Mouse (Mus musculus) bone marrow, adult 2 months (tissue): Measurements from ENCODE around the gene Wdr90. TPM values are rescaled to one million over a fixed set of nuclear protein-coding genes. Genes with fewer than 3 reads are reported as not detected.
"Not testable (repeated sequence)": the region's sequence is repeated elsewhere in the genome, so short reads cannot be mapped to it uniquely, and the experiment has no call there.

ENCODE experiments used
- H3K27ac ChIP-seq: fragments of 200-500 bp; 2 replicates; pipeline ENCODE4 v1.5.1; 2012; ENCODE audit warnings: low read depth, mild to moderate bottlenecking, control low read depth, inconsistent platforms, low read length; ENCODE audit not compliant: control insufficient read depth, poor library complexity, insufficient read depth
- H3K4me1 ChIP-seq: fragments of 200-500 bp; 2 replicates; pipeline ENCODE4 v1.6.1; 2011; ENCODE audit warnings: low read length; ENCODE audit not compliant: control insufficient read depth, insufficient read depth
- H3K4me3 ChIP-seq: fragments of 200-500 bp; replicated peaks from 2 replicates; pipeline ENCODE3; 2011; ENCODE audit warnings: mild to moderate bottlenecking, low read depth, low read length, control low read depth; ENCODE audit not compliant: control insufficient read depth
- CTCF ChIP-seq: fragments of 200-500 bp; IDR thresholded peaks from 2 replicates; pipeline ENCODE4 v1.5.1; 2011; ENCODE audit warnings: low read length, control low read depth; ENCODE audit not compliant: control insufficient read depth, insufficient read depth
- POLR2A ChIP-seq: fragments of 200-500 bp; IDR thresholded peaks from 2 replicates; pipeline ENCODE4 v1.6.1; 2011; ENCODE audit warnings: low read depth, mild to moderate bottlenecking, control low read depth, low read length, borderline replicate concordance; ENCODE audit not compliant: control insufficient read depth
- WGBS: fragments of 180-500 bp; shearing (Covaris S2); methylation state at CpG from one replicate; pipeline ENCODE4 v1.1.7; 2018; 5-methylcytosine and 5-hydroxymethylcytosine counted together
- polyA plus RNA-seq: library from polyadenylated mRNA; stranded (reverse); fragments of >200 nt; gene quantifications from 2 replicates; pipeline ENCODE4 v1.2.4, GENCODE M21; 2011; ENCODE audit warnings: low replicate concordance; ENCODE audit not compliant: missing spikeins, insufficient read depth, insufficient read length

Wdr90 gene
- polyA plus RNA-seq, 1 experiment: 62.0 TPM

DNA sequence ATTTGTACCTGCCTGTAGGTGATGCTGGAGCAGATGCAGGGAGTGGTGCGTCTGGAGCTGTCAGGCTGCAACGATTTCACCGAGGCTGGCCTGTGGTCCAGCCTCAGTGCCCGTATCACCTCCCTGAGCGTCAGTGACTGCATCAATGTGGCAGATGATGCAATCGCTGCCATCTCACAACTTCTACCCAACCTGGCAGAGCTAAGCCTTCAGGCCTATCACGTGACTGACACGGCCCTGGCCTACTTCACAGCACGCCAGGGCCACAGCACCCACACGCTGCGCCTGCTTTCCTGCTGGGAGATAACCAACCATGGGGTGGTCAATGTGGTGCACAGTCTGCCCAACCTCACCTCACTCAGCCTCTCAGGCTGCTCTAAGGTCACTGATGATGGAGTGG is 43.6 kb downstream of the Wdr90 start:
- no peaks in the 10 kb centered on the region for H3K4me1 ChIP-seq
- 68% methylated on average over 11 of the region's 11 CpGs for WGBS
- H3K27ac ChIP-seq: no peak overlapping the region
- TF ChIP-seq CTCF (no peak), POLR2A (no peak)
- no peak overlapping the region for H3K4me3 ChIP-seq

- no peak overlapping the region for H3K4me3 ChIP-seq
- 2% methylated on average over 20 of the region's 20 CpGs for WGBS
- no peak overlapping the region for H3K27ac ChIP-seq
- no peaks in the 10 kb centered on the region for H3K4me1 ChIP-seq
- TF ChIP-seq CTCF (peak; percentile 46; the same call in 1 of the 2 replicates), POLR2A (no peak)
Observed at GRCm38 (mm10) chr17:25813471-25813870, 47.8 kb downstream of the Wdr90 start.

DNA sequence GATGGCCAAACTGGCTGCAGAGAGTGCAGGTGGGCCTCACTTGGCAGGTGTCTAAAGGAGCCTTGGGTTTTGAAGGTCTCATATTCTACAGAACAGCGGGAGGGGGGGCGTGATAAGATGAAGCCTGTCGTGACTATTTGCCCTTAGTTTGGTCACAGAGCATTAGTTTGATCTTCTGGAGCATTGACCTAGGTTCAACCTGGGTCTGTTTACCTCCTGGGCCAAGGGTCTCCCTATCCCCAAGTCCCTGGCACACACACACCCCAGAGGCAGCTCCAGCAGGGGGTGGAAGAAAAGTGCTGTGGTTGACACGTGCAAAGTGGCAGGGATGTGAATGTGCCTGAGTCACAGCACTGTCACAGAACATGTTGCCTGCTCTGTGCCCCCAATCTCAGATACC is 50.4 kb downstream of the Wdr90 start:
- WGBS: 63% methylated on average over 4 of the region's 4 CpGs
- Histone ChIP-seq H3K4me1 (no peaks in the 10 kb centered on the region), H3K27ac (no peak overlapping the region), H3K4me3 (no peak overlapping the region)
- no peak for TF ChIP-seq CTCF
- TF ChIP-seq POLR2A: no peak

- WGBS: 14% methylated on average over 25 of the region's 25 CpGs
- Histone ChIP-seq H3K4me1 (no peaks in the 10 kb centered on the region), H3K27ac (no peak overlapping the region), H3K4me3 (no peak overlapping the region)
- TF ChIP-seq POLR2A: no peak
- TF ChIP-seq CTCF: no peak
Observed at GRCm38 (mm10) chr17:25809606-25810340, 51.5 kb downstream of the Wdr90 start.

DNA sequence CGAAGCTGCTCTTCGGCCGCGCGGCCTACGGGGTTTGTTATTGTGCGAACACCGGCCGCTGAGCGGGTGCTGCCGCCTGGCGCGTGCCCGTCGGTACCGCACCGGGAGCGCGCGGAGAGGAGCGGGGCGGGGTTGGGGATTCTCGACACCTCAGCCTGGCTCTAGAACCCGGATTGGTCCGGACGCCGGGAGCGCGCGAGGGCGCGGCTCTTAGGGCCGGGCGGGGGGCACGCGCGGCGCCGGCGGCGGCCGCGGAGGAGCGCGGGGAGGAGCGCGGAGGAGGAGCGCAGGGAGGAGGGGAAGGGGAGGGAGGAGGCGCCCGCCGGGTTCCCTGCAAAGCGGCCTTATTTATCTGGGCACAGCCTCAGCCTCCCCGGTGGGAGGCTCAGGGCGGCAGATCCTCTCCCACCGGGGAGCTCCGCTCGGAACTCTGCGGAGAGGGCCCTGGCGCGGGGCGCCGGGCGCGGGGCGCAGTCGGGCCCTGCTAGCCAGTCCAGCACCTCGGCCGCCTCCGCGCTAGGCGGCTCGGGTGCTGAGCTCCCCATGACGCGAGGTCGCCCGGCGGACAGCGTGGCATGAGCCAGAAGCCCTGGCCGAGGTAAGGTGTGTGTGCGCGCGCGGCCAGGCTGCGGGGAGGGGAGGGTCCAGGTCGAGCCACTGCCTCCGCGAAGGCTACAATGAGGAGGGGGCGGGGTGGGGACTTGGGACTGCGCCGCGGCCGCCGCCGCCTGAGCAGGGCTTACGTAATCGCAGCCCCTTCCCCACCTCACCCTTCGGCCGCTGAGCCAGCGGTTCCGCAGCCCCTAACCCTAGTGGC is 52.3 kb downstream of the Wdr90 start, which contains the start of gene Fbxl16:
Fbxl16 (plus strand) TSS at position 297 of the 817 bp plus-strand sequence.
- no peak within 1 kb of the TSS for H3K27ac ChIP-seq
- no peak within 1 kb of the TSS for H3K4me3 ChIP-seq
- WGBS: under 1% methylated on average over 97 of the region's 100 CpGs
- TF ChIP-seq POLR2A (no peak), CTCF (no peak)
- no peaks in the 10 kb centered on the region for H3K4me1 ChIP-seq

- WGBS: 41% methylated on average over 5 of the region's 5 CpGs
- H3K4me1 ChIP-seq: no peaks in the 10 kb centered on the region
- H3K27ac ChIP-seq: no peak overlapping the region
- no peak overlapping the region for H3K4me3 ChIP-seq
- no peak for TF ChIP-seq CTCF
- no peak for TF ChIP-seq POLR2A
Observed at GRCm38 (mm10) chr17:25808028-25808427, 53.3 kb downstream of the Wdr90 start.

GRCm38 (mm10) chr17:25807452-25807851 is 53.8 kb downstream of the Wdr90 start:
- H3K4me1 ChIP-seq, H3K4me3 ChIP-seq, H3K27ac ChIP-seq: not testable (repeated sequence)
- WGBS: 21% methylated on average over 2 of the region's 2 CpGs

DNA sequence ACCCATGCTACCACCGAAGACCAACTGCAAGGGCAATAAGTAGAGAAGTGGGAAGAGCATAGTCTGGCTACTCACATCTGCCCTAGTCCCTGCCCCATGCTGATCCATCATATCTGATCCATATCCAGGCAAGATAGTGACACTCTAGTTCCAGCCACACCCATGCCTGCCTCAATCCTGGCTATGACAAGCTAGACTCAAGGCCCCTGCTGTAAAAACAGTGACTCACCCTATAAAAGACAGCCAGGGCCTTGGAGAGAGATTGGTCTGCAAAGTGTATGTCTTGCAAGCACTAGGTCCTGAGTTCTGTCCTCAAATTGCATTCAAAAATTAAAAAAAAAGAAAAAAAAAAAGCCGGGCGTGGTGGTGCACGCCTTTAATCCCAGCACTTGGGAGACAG is 54.8 kb downstream of the Wdr90 start:
- Histone ChIP-seq H3K4me1 (no peaks in the 10 kb centered on the region), H3K27ac (no peak overlapping the region), H3K4me3 (no peak overlapping the region)
- TF ChIP-seq POLR2A (no peak), CTCF (no peak)
- 64% methylated on average over 4 of the region's 4 CpGs for WGBS
